Mouse (Mus musculus) gastrocnemius, adult 8-10 months (tissue): ENCODE results near the gene Bloc1s1. TPM values are rescaled to one million over a fixed set of nuclear protein-coding genes. Genes with fewer than 3 reads are reported as not detected.
A peak's percentile ranks its signal among the peaks of the same experiment; 100 is the strongest.

Source experiments
- DNase-seq, 2 experiments: peaks; one replicate each; pipeline ENCODE4 v3.0.0; 2022; ENCODE audit warnings: low spot score in 2 of 2
- total RNA-seq, 4 experiments: library from RNA; stranded (reverse); gene quantifications; 2 replicates each; pipeline ENCODE4 v1.2.4; 2022

Gene Bloc1s1
- total RNA-seq: 100 to 1,000 TPM; 119 to 153 (median 140) TPM

GRCm38 (mm10) chr10:128923935-128924334, at the start of gene Bloc1s1:
Gene Bloc1s1, minus strand, starts transcription at chr10:128924035.
- DNase-seq: no peak

DNA sequence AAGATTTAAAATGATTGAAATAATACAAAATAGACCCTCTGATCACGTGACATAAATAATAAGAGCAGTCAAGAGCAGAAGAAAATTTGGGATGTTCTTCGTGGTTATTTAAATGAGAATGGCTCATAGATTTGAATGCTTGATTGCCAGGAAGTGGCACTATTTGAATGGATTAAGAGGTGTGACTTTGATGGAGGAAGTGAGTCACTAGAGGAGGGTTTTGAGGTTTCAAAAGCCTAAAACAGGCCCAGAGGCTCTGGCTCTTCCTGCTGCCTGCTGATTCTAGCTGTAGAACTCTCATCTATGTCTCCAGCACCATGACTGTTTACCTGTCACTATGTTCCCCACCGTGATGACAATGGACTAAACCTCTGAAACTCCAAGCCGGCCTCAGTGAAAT, 49.0 kb upstream of the Bloc1s1 start:
- no peak for DNase-seq

DNA sequence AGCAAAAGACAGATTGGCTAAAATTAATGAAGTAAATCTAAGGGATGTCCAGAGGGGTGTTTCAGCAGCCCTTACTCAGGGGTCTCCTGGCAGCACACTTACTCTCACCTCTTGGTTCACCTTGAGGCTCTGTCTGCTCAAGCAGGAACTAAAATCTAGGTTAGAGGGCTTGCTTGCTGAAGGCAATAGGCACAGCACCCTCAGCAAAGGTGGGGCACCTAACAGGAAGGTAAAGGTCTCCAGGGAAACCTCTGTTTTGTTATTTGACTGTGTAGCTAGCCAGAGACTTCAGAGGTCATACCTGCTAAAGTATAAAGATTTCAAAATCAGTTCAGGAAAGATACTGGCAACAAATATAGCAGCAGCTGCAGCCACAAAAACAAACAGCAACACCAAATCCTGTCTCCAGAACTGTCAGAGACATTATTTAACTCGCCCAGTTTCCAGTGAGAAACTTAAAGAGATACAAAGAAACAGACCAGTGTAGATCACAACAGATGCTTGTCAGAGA, 47.0 kb upstream of the Bloc1s1 start:
- no peak for DNase-seq

- no peak for DNase-seq
These were observed 44.5 kb upstream of the Bloc1s1 start for GRCm38 (mm10) chr10:128968341-128968749.

DNA sequence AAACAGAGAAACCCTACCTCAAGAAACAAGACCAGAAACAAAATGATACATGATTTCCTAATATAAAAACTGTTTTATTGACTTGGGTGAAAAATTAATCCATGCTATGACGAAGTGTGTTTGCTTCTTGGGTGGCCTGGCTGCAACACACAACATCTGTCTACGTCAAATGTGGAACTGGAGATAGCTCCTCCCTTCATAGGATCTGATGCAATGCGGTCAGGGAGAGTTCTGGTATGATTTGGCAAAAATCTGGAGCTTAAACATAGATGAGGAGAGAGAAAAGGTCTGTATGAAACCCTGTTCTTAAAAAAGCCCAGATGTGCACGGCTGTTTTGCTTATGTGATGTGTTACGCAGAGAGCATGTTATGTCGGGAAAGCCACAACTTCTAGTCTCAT, 42.0 kb upstream of the Bloc1s1 start:
- no peak for DNase-seq

DNA sequence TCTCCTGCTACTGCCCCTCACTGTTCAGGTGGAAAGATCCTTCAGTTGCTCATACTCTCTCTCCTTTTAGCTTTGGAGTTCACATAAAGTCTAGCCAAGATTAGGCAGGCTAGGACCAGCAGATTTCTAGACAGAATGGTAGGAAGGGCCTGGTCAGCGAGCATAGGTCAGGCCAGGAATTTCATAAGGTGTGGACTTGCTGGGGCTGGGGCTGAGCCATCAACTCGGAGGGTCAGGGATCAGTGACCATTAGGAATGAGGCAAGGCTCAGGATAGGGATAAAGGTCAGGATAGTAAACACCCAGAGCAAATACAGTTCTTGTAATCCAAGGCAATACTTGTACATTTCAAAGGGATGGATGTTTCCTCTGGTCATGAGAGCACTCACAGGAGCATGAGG, 41.1 kb upstream of the Bloc1s1 start:
- no peak for DNase-seq

- no peak for DNase-seq
These were observed 37.1 kb upstream of the Bloc1s1 start, which contains the start of gene Mettl7b for GRCm38 (mm10) chr10:128960590-128961584. Gene Mettl7b, minus strand, starts transcription at chr10:128960988.

DNA sequence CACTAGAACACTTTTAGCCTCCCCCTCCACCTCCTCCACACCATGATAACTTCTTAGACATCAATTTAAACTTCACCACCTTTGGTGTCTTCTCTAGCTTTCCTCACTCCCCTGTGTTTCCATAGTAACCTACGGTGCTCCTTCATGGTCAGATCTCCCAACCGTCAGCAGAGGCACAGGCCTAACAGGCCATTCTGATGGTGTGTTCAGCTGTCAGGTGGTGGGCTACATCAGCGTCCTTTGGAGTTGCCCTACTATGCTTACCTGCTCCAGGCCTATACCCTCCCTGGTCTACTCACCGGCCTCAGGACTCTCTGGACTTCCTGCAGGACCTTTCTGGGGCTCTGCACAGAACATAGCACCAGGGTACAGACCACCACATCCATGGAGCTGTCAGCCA, 36.3 kb upstream of the Bloc1s1 start:
- no peak for DNase-seq

DNA sequence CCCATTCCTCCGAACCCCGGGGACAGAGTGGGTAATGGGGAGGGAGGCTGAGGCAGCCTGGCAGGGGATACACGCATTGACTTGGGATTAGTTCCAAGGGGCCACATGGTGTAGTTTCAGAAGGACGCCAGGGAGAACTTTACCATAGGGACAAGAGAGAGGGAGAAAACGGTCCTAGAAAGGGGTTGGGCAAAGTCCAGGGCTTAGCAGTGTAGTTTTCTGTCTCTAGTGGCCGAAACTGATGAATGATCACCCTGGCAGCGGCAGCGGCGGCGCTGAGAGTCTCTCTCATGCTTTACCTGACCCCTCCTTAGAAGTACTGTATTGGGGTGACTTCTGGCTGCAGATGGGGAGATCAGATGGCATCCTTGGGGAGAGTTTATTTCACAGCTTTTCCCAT, 34.5 kb upstream of the Bloc1s1 start:
- no peak for DNase-seq

DNA sequence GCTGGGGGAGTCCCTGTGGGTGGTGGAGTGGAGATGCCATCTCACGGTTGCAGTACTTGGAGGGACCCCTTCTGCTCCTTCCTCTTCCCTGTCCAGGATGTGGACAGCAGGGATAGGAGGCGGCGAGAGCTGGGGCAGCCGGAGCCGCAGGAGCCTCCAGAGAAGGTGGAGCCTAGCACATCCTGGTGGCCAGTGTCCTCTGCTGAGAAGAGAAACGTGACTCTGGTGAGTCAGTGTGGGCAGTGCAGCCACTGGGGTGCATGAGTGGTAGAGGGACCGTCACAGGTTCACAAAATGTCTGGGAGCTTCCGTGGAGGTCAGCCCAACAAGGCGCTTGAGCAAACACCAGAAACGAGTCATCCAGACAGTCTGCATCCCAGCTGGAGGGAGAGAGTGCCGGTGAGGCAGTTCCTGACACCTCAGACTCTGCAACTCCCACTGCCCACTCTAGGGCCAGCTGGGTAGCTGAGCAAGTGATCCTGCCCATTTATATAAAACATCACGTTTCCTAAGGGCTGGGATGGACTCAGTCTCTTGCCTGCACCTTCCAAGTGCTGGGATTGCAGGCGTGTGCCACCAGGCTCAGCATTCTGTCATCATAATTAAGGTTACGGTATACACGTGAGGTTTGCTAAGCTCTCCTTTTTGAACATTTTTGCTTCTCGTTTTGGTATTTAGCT, 26.5 kb upstream of the Bloc1s1 start:
- DNase-seq: no peak

DNA sequence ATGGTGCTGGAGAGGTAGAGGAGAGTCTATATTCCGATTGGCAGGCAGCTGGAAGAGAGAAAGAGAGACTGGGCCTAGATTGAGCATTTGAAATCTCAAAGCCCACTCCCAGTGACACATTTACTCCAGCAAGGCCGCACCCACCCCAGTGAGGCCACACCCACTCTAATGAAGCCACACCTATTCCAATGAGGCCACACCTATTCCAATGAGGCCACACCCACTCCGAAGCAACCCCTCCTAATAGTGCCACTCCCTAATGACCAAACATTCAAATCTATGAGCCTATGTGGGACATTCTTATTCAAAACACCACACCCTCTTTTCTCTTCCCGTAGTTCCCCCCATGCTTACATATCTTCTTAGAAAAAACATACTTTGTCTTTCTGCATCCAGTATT, 23.7 kb upstream of the Bloc1s1 start:
- DNase-seq: no peak

DNA sequence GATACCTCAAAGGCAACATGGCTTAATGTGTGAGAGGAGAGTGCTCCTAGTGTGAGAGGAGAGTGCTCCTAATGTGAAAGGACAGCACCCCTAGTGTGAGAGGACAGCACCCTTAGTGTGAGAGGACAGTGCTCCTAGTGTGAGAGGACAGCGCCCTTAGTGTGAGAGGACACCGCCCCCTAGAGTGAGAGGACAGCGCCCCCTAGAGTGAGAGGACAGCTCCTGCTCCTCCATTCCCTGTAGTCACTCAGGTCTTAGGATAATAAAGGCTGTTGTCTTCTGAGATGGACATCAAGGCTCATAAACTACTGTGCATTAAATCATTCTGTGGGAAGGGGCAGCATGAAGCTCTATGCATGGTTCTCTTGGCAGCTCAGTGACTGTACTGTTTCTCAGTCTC, 21.8 kb upstream of the Bloc1s1 start:
- DNase-seq: peak in 1 of 2 experiments; percentile 50

GRCm38 (mm10) chr10:128940475-128941061, 16.7 kb upstream of the Bloc1s1 start:
- no peak for DNase-seq

- no peak for DNase-seq
These were observed 15.1 kb upstream of the Bloc1s1 start for GRCm38 (mm10) chr10:128938974-128939373.

- peak; percentile 90 to 92 for DNase-seq
These were observed 14.6 kb upstream of the Bloc1s1 start for GRCm38 (mm10) chr10:128938457-128938856.

DNA sequence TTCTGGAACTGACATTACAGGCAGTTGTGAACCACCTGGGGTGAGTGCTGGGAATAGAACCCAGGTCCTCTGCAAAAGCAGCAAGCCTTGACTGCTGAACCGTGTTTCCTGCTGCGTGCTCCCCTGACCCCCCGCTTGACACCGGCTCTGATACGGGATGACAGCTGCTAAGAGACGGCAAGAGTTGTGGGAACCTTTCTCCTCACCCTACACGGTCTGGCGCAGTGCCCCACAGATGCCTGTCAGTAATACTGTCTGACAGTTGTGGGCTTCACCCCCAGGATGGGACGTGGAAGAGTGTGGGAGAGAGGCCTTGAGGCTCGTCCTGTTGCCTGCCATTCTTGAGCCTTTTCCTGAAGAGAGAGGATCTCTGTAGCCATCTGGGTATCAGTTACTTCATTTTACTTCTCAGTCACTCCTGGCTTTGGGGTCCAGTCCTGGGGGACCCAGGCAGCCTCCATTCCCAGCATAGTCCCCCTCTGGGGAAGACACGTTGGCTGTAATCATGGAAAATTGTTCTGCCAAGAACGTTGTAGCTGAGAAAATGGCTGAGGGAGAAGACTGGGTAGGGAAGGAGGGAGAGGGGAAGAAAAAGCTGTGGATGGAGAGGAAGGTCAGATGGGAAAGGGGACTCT, 14.0 kb upstream of the Bloc1s1 start:
- DNase-seq: peak in 1 of 2 experiments; percentile 66

- peak in 1 of 2 experiments; percentile 55 for DNase-seq
These were observed 12.1 kb upstream of the Bloc1s1 start for GRCm38 (mm10) chr10:128935826-128936440.

DNA sequence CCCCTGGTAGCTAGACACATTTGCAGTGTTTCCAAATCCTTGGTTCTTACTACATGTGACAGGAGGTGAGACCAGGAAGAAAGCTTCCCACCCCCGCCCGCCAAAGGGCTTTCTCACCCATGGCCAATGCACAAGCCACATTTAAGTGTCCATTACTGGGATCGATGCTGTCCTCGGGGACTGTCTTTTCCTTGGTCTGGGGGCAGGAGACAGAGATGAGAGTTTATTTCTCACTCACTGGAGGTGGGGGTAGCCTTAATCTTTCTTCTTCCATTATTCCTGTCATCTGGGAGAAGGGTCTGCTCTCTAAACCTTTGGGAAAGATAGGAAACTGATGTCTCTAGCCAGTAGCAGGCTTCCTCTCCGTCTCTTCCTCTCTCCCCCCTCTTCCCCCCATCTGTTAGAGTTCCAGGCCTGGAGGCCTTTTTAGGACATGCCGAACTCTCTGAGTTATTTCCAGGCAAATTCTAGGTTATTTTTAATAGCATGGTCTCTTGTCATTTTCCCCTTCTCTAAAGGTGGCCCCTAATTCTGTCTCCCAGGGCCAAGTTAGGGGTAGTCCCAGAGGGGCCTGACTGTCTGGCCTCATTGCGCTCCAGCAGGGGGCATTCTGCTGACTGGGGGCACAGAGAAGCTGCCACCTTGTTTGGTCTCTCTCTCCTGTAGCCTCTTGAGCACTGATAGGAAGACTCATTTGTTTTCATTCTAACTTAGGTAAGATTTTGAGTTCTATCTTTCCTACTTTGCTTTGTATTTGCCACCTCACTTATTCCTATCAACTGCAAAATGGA, 11.4 kb upstream of the Bloc1s1 start:
- DNase-seq: no peak

DNA sequence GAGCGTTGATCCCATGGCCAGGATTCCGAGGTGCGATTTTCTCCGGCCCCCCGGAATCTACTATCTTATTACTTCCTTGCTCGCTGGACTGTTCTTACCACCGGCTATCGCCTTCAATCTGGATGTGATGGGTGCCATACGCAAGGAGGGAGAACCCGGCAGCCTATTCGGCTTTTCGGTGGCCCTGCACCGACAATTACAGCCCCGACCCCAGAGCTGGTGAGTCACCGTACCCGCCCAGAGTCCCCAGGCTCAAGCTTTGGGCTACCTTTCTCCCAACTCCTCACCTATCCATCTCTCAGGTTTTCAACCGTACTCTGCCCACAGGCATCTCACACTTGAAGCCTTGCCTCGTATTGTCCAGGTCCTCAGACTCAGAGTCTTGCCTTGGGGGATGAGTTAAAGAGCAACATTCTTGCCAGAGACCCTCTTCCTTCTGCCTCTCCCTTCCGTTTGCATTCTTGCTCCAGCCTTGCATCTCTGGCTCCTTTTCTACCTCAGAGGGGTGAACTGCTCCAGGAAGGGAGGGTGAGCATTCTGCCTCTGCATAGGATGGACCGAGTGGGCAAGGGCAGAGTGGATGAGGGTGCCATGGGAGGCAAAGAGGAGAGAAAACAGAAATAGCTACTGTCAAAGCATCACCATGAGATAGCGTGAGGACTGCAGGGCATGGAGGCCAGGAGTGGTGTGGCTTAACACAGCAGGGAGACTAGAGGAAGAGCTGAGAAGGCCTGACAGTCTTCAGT, 10.3 kb upstream of the Bloc1s1 start:
- no peak for DNase-seq
